Mouse (Mus musculus): ENCODE results near the gene Nuak1. TPM values are rescaled to one million over a fixed set of nuclear protein-coding genes. Genes with fewer than 3 reads are reported as not detected.

Nuak1 gene
- polyA plus RNA-seq, 1 experiment from 2014 or later = 4.8 TPM

DNA sequence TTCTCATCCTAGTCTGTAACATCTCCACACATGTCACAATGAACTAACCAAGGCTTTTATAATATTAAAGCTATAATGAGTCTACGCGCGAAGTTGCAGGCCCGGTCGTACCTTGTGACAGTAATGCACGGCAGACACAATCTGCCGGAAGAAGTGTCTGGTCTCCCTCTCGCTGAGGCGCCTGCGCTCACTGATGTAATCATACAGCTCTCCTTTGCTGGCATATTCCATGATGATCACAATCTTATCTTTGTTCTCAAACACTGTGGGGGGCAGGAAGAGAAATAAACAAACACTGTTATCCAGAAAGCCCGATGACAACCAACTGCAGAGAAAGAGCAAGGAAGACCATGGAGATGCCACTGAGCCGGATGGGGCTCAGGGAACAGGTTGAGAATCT lies 46.5 kb downstream of the Nuak1 start:
- Histone ChIP-seq H3K4me1 (ENCODE audit: control insufficient read depth, insufficient read depth, low read length) (peaks cover 22% of the 10 kb centered on the region), H3K27ac (ENCODE audit: low read depth, low read length) (no peak overlapping the region), H3K36me3 (ENCODE audit: control insufficient read depth, insufficient read depth, low read length) (no peaks in the 10 kb centered on the region), H3K9ac (ENCODE audit: low read length) (no peak overlapping the region), H3K9me3 (ENCODE audit: control insufficient read depth, low read length) (no peaks in the 10 kb centered on the region), H3K27me3 (ENCODE audit: control insufficient read depth, insufficient read depth, low read length) (no peaks in the 10 kb centered on the region), H3K4me3 (ENCODE audit: low read depth, low read length) (no peak overlapping the region), H3K4me2 (no peak overlapping the region)
- DNase-seq (ENCODE audit: low spot score, missing footprints) (no peak), ATAC-seq (ENCODE audit: low FRiP score) (no peak)
- 88% methylated on average over 12 of the region's 12 CpGs for WGBS

- H3K9me3 ChIP-seq (ENCODE audit: control insufficient read depth, low read length) = no peaks in the 10 kb centered on the region
- DNase-seq (ENCODE audit: low spot score, missing footprints) = no peak
- H3K4me2 ChIP-seq = no peak overlapping the region
- no peak overlapping the region for H3K27ac ChIP-seq (ENCODE audit: low read depth, low read length)
- H3K4me3 ChIP-seq (ENCODE audit: low read depth, low read length) = no peak overlapping the region
- peaks cover 25% of the 10 kb centered on the region for H3K4me1 ChIP-seq (ENCODE audit: control insufficient read depth, insufficient read depth, low read length)
- H3K27me3 ChIP-seq (ENCODE audit: control insufficient read depth, insufficient read depth, low read length) = no peaks in the 10 kb centered on the region
- 88% methylated on average over 9 of the region's 9 CpGs for WGBS
- no peak overlapping the region for H3K9ac ChIP-seq (ENCODE audit: low read length)
- no peak for ATAC-seq (ENCODE audit: low FRiP score)
- no peaks in the 10 kb centered on the region for H3K36me3 ChIP-seq (ENCODE audit: control insufficient read depth, insufficient read depth, low read length)
Observed at GRCm38 (mm10) chr10:84393405-84393804, 47.0 kb downstream of the Nuak1 start.

DNA sequence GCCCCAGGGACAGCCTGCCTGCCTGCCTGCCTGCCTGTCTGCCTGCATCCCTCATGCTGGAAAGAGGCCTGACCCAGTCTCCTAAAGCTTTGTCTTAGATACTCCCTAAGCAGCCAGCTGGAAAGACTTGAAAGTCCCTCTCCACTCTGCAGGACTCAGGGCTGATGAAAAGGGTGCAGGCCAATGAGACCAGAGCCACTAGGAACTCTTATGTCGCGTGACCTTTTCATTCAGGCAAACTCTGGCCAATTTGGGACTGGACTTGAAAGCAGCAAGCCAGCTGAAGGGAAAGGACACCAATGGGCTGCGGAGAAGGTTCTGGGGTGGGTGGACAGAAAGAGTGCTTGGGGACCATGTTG lies 47.7 kb downstream of the Nuak1 start:
- H3K9ac ChIP-seq (ENCODE audit: low read length) = no peak overlapping the region

GRCm38 (mm10) chr10:84392027-84392722 lies 48.2 kb downstream of the Nuak1 start:
- peak; percentile 36; the same call in 1 of the 2 replicates for ATAC-seq (ENCODE audit: low FRiP score)
- Histone ChIP-seq H3K27me3 (ENCODE audit: control insufficient read depth, insufficient read depth, low read length) (no peaks in the 10 kb centered on the region), H3K9ac (ENCODE audit: low read length) (no peak overlapping the region), H3K9me3 (ENCODE audit: control insufficient read depth, low read length) (no peaks in the 10 kb centered on the region), H3K36me3 (ENCODE audit: control insufficient read depth, insufficient read depth, low read length) (no peaks in the 10 kb centered on the region), H3K4me1 (ENCODE audit: control insufficient read depth, insufficient read depth, low read length) (peaks cover 37% of the 10 kb centered on the region), H3K4me3 (ENCODE audit: low read depth, low read length) (no peak overlapping the region), H3K27ac (ENCODE audit: low read depth, low read length) (peak overlapping the region; percentile 51; the same call in 1 of the 2 replicates), H3K4me2 (no peak overlapping the region)
- DNase-seq (ENCODE audit: low spot score, missing footprints) = no peak
- 32% methylated on average over 14 of the region's 14 CpGs for WGBS

More for the DNA sequence above, 47.7 kb downstream of the Nuak1 start:
- H3K9me3 ChIP-seq (ENCODE audit: control insufficient read depth, low read length) = no peaks in the 10 kb centered on the region
- peaks cover 32% of the 10 kb centered on the region for H3K4me1 ChIP-seq (ENCODE audit: control insufficient read depth, insufficient read depth, low read length)
- H3K36me3 ChIP-seq (ENCODE audit: control insufficient read depth, insufficient read depth, low read length) = no peaks in the 10 kb centered on the region
- H3K27ac ChIP-seq (ENCODE audit: low read depth, low read length) = peak overlapping the region; percentile 51
- DNase-seq (ENCODE audit: low spot score, missing footprints) (no peak), ATAC-seq (ENCODE audit: low FRiP score) (peak; percentile 51)
- no peaks in the 10 kb centered on the region for H3K27me3 ChIP-seq (ENCODE audit: control insufficient read depth, insufficient read depth, low read length)
- 52% methylated on average over 3 of the region's 3 CpGs for WGBS
- no peak overlapping the region for H3K4me3 ChIP-seq (ENCODE audit: low read depth, low read length)
- H3K4me2 ChIP-seq = no peak overlapping the region

DNA sequence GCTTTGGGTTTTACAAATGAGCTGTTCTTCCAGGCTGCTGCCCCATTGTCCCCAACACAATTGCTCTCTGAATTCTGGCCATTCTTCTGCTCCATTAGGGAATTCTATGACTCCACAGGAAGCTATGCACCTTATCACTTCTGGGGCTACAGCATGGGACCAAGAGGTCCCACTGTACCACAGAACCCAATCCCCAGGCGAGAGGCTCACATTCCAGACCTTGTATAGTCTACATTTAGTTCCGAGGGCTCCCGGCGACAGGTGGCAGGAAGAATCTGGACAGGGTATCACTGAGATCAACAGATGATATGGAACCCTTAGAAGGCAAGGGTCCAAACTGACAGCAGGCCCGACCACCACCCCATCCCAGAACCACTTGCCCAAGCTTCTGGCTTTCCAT lies 50.7 kb downstream of the Nuak1 start:
- ATAC-seq (ENCODE audit: low FRiP score) = no peak
- WGBS = 71% methylated on average over 5 of the region's 5 CpGs

DNA sequence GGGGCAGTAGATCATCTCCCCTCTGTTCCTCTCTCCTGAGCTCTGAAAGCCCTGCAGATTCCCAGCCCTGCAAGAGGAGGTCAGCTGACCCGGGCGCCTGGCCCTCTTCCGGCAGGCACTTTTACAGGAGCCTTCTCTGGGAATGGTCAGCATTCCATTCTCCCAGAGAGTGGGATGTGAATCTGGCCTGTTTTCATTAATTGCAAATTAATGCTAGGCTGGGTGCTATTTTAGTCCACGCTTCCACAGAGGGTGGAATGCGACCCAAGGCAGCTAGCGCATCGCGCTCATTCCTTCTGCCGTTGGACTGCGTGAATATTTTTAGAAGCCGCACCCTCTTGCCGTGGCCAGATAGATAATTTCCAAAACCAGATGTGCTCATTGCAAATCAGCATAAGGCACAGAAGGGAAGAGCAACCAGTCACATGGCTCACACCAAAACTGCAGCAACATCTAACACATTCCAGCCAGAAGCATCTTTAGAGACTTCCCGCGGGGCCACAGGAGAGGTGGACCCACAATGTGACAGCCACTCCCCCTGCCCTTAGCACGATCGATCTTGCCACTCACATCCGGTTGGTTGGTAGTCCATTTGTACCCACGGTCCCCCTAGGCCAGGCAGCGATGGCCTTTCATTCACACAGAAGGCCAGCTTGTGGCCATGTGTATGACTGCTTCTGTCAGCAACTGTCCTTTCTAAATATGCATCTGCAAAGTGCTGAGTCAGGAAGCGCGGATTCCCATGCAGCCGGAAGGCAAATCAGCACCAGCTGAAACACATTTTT lies 51.8 kb downstream of the Nuak1 start:
- Histone ChIP-seq H3K36me3 (ENCODE audit: control insufficient read depth, insufficient read depth, low read length) (no peaks in the 10 kb centered on the region), H3K4me2 (no peak overlapping the region), H3K4me1 (ENCODE audit: control insufficient read depth, insufficient read depth, low read length) (peaks cover 61% of the 10 kb centered on the region), H3K9ac (ENCODE audit: low read length) (peak overlapping the region; percentile 24; the same call in 1 of the 2 replicates), H3K27ac (ENCODE audit: low read depth, low read length) (peak overlapping the region; percentile 35; the same call in 1 of the 2 replicates), H3K27me3 (ENCODE audit: control insufficient read depth, insufficient read depth, low read length) (no peaks in the 10 kb centered on the region), H3K4me3 (ENCODE audit: low read depth, low read length) (no peak overlapping the region), H3K9me3 (ENCODE audit: control insufficient read depth, low read length) (no peaks in the 10 kb centered on the region)
- ATAC-seq (ENCODE audit: low FRiP score) = no peak
- WGBS = 62% methylated on average over 22 of the region's 22 CpGs
- no peak for DNase-seq (ENCODE audit: low spot score, missing footprints)

More for the DNA sequence above, 50.7 kb downstream of the Nuak1 start:
- no peak for DNase-seq (ENCODE audit: low spot score, missing footprints)
- Histone ChIP-seq H3K4me1 (ENCODE audit: control insufficient read depth, insufficient read depth, low read length) (peaks cover 54% of the 10 kb centered on the region), H3K4me2 (no peak overlapping the region), H3K9me3 (ENCODE audit: control insufficient read depth, low read length) (no peaks in the 10 kb centered on the region), H3K36me3 (ENCODE audit: control insufficient read depth, insufficient read depth, low read length) (no peaks in the 10 kb centered on the region), H3K27ac (ENCODE audit: low read depth, low read length) (no peak overlapping the region; the same call in 1 of the 2 replicates), H3K27me3 (ENCODE audit: control insufficient read depth, insufficient read depth, low read length) (no peaks in the 10 kb centered on the region), H3K4me3 (ENCODE audit: low read depth, low read length) (no peak overlapping the region), H3K9ac (ENCODE audit: low read length) (no peak overlapping the region)

GRCm38 (mm10) chr10:84387338-84387737 lies 53.1 kb downstream of the Nuak1 start:
- ATAC-seq (ENCODE audit: low FRiP score) (no peak), DNase-seq (ENCODE audit: low spot score, missing footprints) (no peak)
- Histone ChIP-seq H3K4me3 (ENCODE audit: low read depth, low read length) (no peak overlapping the region), H3K27ac (ENCODE audit: low read depth, low read length) (no peak overlapping the region), H3K9me3 (ENCODE audit: control insufficient read depth, low read length) (no peaks in the 10 kb centered on the region), H3K9ac (ENCODE audit: low read length) (no peak overlapping the region), H3K36me3 (ENCODE audit: control insufficient read depth, insufficient read depth, low read length) (no peaks in the 10 kb centered on the region), H3K27me3 (ENCODE audit: control insufficient read depth, insufficient read depth, low read length) (no peaks in the 10 kb centered on the region), H3K4me2 (no peak overlapping the region), H3K4me1 (ENCODE audit: control insufficient read depth, insufficient read depth, low read length) (peaks cover 61% of the 10 kb centered on the region)
- 59% methylated on average over 4 of the region's 4 CpGs for WGBS

GRCm38 (mm10) chr10:84386625-84387242 lies 53.7 kb downstream of the Nuak1 start:
- Histone ChIP-seq H3K27ac (ENCODE audit: low read depth, low read length) (no peak overlapping the region), H3K4me1 (ENCODE audit: control insufficient read depth, insufficient read depth, low read length) (peaks cover 58% of the 10 kb centered on the region), H3K27me3 (ENCODE audit: control insufficient read depth, insufficient read depth, low read length) (no peaks in the 10 kb centered on the region), H3K36me3 (ENCODE audit: control insufficient read depth, insufficient read depth, low read length) (no peaks in the 10 kb centered on the region), H3K9ac (ENCODE audit: low read length) (no peak overlapping the region), H3K4me2 (no peak overlapping the region), H3K9me3 (ENCODE audit: control insufficient read depth, low read length) (no peaks in the 10 kb centered on the region), H3K4me3 (ENCODE audit: low read depth, low read length) (no peak overlapping the region)
- DNase-seq (ENCODE audit: low spot score, missing footprints) (no peak), ATAC-seq (ENCODE audit: low FRiP score) (no peak)
- 71% methylated on average over 13 of the region's 13 CpGs for WGBS

GRCm38 (mm10) chr10:84386214-84386613 lies 54.2 kb downstream of the Nuak1 start:
- 70% methylated on average over 3 of the region's 3 CpGs for WGBS
- ATAC-seq (ENCODE audit: low FRiP score) = no peak

More at GRCm38 (mm10) chr10:84386214-84386613, 54.2 kb downstream of the Nuak1 start:
- Histone ChIP-seq H3K27ac (ENCODE audit: low read depth, low read length) (no peak overlapping the region), H3K36me3 (ENCODE audit: control insufficient read depth, insufficient read depth, low read length) (no peaks in the 10 kb centered on the region), H3K4me3 (ENCODE audit: low read depth, low read length) (no peak overlapping the region), H3K27me3 (ENCODE audit: control insufficient read depth, insufficient read depth, low read length) (no peaks in the 10 kb centered on the region), H3K4me1 (ENCODE audit: control insufficient read depth, insufficient read depth, low read length) (peaks cover 58% of the 10 kb centered on the region), H3K4me2 (no peak overlapping the region), H3K9ac (ENCODE audit: low read length) (no peak overlapping the region), H3K9me3 (ENCODE audit: control insufficient read depth, low read length) (no peaks in the 10 kb centered on the region)
- no peak for DNase-seq (ENCODE audit: low spot score, missing footprints)
